Mouse (Mus musculus) MEL (cell line): Measurements from ENCODE around the gene Uevld.

Experiments used
- CTCF ChIP-seq, 3 experiments: IDR thresholded peaks in 2 of 3; conservative IDR thresholded peaks in 1 of 3; 2 replicates each; pipeline ENCODE4 v1.5.1; 2011 to 2012; ENCODE audit warnings: low read length in 3 of 3, low read depth in 2 of 3, mild to moderate bottlenecking in 2 of 3, improper control_type of control experiment in 1 of 3, inconsistent platforms in 1 of 3, mixed read lengths in 1 of 3, moderate library complexity in 1 of 3; ENCODE audit not compliant: control insufficient read depth in 1 of 3, insufficient read depth in 1 of 3, poor library complexity in 1 of 3, severe bottlenecking in 1 of 3
- EP300 ChIP-seq, 2 experiments: IDR thresholded peaks; 2 replicates each; pipeline ENCODE4 v1.6.1; 2011; ENCODE audit warnings: improper control_type of control experiment in 2 of 2, low read length in 2 of 2, low read depth in 1 of 2, mild to moderate bottlenecking in 1 of 2
- POLR2AphosphoS5 ChIP-seq: IDR thresholded peaks from 2 replicates; pipeline ENCODE4 v1.6.1; 2012; ENCODE audit warnings: low read depth, borderline replicate concordance, mild to moderate bottlenecking, inconsistent platforms, low read length, moderate library complexity, mixed read lengths
- ZMIZ1 ChIP-seq: IDR thresholded peaks from 2 replicates; pipeline ENCODE4 v1.6.1; 2012; ENCODE audit warnings: low read depth, mild to moderate bottlenecking, inconsistent platforms, low read length, improper control_type of control experiment, moderate library complexity

DNA sequence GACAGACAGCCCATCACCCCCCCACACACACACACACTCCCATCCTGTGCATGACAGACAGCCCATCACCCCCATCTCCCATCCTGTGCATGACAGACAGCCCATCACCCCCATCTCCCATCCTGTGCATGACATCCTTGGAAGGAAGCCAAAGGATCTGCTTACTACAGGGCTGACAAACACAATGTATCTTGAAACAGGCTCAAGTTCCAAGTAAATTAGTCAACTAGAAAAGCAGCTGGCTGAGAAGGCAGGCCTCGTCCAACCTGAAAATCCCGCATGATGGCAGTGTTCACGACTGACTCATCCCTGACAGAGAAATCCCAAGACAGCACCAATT lies 42.3 kb upstream of the Uevld start:
- TF ChIP-seq ZMIZ1, result no peak
- no peak for TF ChIP-seq CTCF (IDR thresholded peaks at IDR 0.05 in 2 of 3, conservative IDR thresholded peaks at IDR 0.05 in 1 of 3; ENCODE audit: control insufficient read depth in 1 of 3, insufficient read depth in 1 of 3, low read depth in 2 of 3, low read length in 3 of 3, poor library complexity in 1 of 3, severe bottlenecking in 1 of 3)
- TF ChIP-seq POLR2AphosphoS5, result no peak
- no peak for TF ChIP-seq EP300 (IDR thresholded peaks at IDR 0.05; ENCODE audit: low read depth in 1 of 2, low read length in 2 of 2)
